13 mouse cellular contexts compared by ENCODE assay signal in the genomic region with DNA sequence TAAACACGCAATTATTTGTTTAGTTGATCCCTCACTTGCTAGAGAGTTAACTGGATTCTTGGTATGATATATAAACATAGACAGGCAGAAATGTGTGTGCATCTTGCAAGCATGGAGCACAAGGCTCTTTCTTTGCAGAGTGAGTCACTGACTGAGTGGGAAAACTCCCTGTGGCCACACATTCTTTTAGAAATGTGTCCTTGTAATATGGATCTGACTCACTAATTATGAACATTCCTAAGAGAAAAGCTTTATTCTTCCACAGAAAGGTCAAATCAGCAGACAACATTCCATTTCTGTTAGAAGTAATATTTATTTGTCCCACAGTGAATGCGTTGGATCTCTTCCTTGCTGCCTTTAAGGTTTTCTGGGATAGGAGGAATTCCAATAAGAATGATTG. TPM values are rescaled to one million over a fixed set of nuclear protein-coding genes. Genes with fewer than 3 reads are reported as not detected.
DNase-seq lines count a peak whose midpoint lies in the region; ATAC-seq and TF ChIP-seq lines count a peak whose summit lies in the region.
"Had no signal": no experiment of that assay in that cellular context is flagged by ENCODE, and none has a peak within 500 bp of the region (broad histone marks: within the 10 kb centered on the region; RNA-seq: fewer than 3 reads in every experiment).

No protein-coding gene starts in this region.

- intact Hi-C loops in gastrocnemius, adult 2 months (cut with DNase I), result loop anchor here (10.0 kb wide), 1 partner anchor 143 kb away; no protein-coding TSS in a partner anchor

- H3K9ac ChIP-seq in lung, embryonic 14.5 days, result no peak overlapping the region
- H3K9ac ChIP-seq in embryonic facial prominence, embryonic 15.5 days, result no peak overlapping the region
- H3K9ac ChIP-seq: midbrain, embryonic 12.5 days had no signal

- H3K27ac ChIP-seq in gastrocnemius, adult 2 months, result peak overlapping the region; percentile 63
- H3K27ac ChIP-seq in lung, embryonic 14.5 days (ENCODE audit: low read depth), result 0 out of 2 replicates have a peak overlapping the region, but pooled peaks have one; percentile 40
- H3K27ac ChIP-seq in embryonic facial prominence, embryonic 15.5 days (replicated peaks), result peak overlapping the region; percentile 63
- H3K27ac ChIP-seq: midbrain, embryonic 12.5 days had no signal

- no peaks in the 10 kb centered on the region for H3K9me3 ChIP-seq in lung, embryonic 14.5 days (ENCODE audit: low read depth, low read length)
- H3K9me3 ChIP-seq in embryonic facial prominence, embryonic 15.5 days (replicated peaks), result no peaks in the 10 kb centered on the region
- H3K9me3 ChIP-seq: midbrain, embryonic 12.5 days had no signal

- no peaks in the 10 kb centered on the region for H3K36me3 ChIP-seq in lung, embryonic 14.5 days (ENCODE audit: insufficient read depth)
- no peaks in the 10 kb centered on the region for H3K36me3 ChIP-seq in embryonic facial prominence, embryonic 15.5 days

- H3K4me3 ChIP-seq in gastrocnemius, adult 2 months, result no peak overlapping the region
- no peak overlapping the region for H3K4me3 ChIP-seq in lung, embryonic 14.5 days (ENCODE audit: low read depth, low read length)
- no peak overlapping the region for H3K4me3 ChIP-seq in embryonic facial prominence, embryonic 15.5 days (replicated peaks)
- H3K4me3 ChIP-seq: erythroblast, embryonic 14.5 days; midbrain, embryonic 12.5 days had no signal

- H3K4me2 ChIP-seq in lung, embryonic 14.5 days, result no peak overlapping the region
- no peak overlapping the region for H3K4me2 ChIP-seq in embryonic facial prominence, embryonic 15.5 days (replicated peaks)
- H3K4me2 ChIP-seq: midbrain, embryonic 12.5 days had no signal

- 58% methylated on average over 2 of the region's 2 CpGs for WGBS in lung, embryonic 14.5 days
- WGBS in embryonic facial prominence, embryonic 15.5 days, result 51% methylated on average over 2 of the region's 2 CpGs

- TF ChIP-seq CTCF in gastrocnemius, adult 2 months (IDR thresholded peaks at IDR 0.05), result no peak
- TF ChIP-seq CTCF in lung, embryonic 14.5 days (IDR thresholded peaks at IDR 0.05; ENCODE audit: low read depth), result no peak

- ATAC-seq in lung, embryonic 14.5 days (ENCODE audit: insufficient read depth), result no peak
- no peak for ATAC-seq in embryonic facial prominence, embryonic 15.5 days (ENCODE audit: insufficient number of reproducible peaks, low FRiP score, low TSS enrichment, low read depth)
- ATAC-seq in megakaryocyte, adult 5-6 weeks (ENCODE audit: poor library complexity, severe bottlenecking), result no peak

- 0 out of 2 replicates have a peak, but pooled peaks cover 3% of the 10 kb centered on the region for H3K4me1 ChIP-seq in lung, embryonic 14.5 days (ENCODE audit: insufficient read depth)
- peaks cover 5% of the 10 kb centered on the region; the same call in 1 of the 2 replicates for H3K4me1 ChIP-seq in embryonic facial prominence, embryonic 15.5 days

- no peaks in the 10 kb centered on the region for H3K27me3 ChIP-seq in lung, embryonic 14.5 days (ENCODE audit: insufficient read depth, low read length)
- no peaks in the 10 kb centered on the region for H3K27me3 ChIP-seq in embryonic facial prominence, embryonic 15.5 days
- H3K27me3 ChIP-seq: midbrain, embryonic 12.5 days had no signal

- no peak for DNase-seq in gastrocnemius, adult 2 months
- DNase-seq in gastrocnemius, adult 18-20 months (ENCODE audit: low spot score), result no peak
- DNase-seq in lung, embryonic 14.5 days, result no peak
- DNase-seq in lung, postnatal 4 days, result no peak
- no peak for DNase-seq in thymus, postnatal 25 days
- DNase-seq: cerebellum, postnatal 14 days; lung, adult 18-20 months; spleen, adult 18-20 months; thymus, adult 2 months had no signal

RNA-seq across cellular contexts. Expression of gene Akap7, which starts 35.9 kb away (rescaled TPM):
- total RNA-seq in gastrocnemius, adult 2 months (2021), result 10 to 100 TPM; 18.3 to 25.6 TPM
- 10 to 100 TPM; 14.7 to 20.7 TPM for total RNA-seq in gastrocnemius, adult 18-20 months (2021)
- polyA plus RNA-seq in lung, embryonic 14.5 days (2014; fragmentation: Nextera tagmentation; extraction: Ambion mirVana), result 27.7 and 29.6 TPM in 2 replicates
- 18.8 and 22.3 TPM in 2 replicates for polyA plus RNA-seq in embryonic facial prominence, embryonic 15.5 days (2015; fragmentation: Nextera tagmentation; extraction: Ambion mirVana)
- 15.5 and 20.1 TPM in 2 replicates for total RNA-seq in megakaryocyte, adult 5-6 weeks (2015)
- 18.5 and 18.8 TPM in 2 replicates for total RNA-seq in megakaryocyte, adult 5-6 weeks (2017)
